Comparison of ENCODE assay signal across 8 mouse cellular contexts in the genomic region with DNA sequence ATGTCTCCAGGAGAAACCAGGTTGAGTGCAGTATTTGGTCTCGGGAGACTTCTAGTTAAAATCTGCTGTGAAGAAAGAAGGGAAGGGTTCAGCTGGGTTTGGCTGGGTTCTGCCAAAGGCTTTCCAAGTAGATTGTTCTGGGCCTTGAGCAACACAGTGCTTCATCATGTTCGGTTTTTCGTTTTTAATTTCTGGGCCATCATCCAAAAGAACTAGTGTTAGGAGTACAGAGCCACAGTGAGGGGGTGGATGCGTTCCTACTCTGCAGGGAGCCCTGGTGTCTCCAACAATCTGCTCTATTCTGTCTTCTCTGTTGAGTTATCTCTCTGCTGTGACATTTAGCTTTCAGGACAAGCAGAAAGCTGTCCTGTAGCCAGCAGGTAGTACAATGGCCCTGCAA. TPM values are rescaled to one million over a fixed set of nuclear protein-coding genes. Genes with fewer than 3 reads are reported as not detected.
DNase-seq lines count a peak whose midpoint lies in the region; ATAC-seq lines count a peak whose summit lies in the region.
"Had no signal": no experiment of that assay in that cellular context is flagged by ENCODE, and none has a peak within 500 bp of the region (broad histone marks: within the 10 kb centered on the region; RNA-seq: fewer than 3 reads in every experiment).

No protein-coding gene starts in this region.

- no peak overlapping the region for H3K4me2 ChIP-seq in kidney, embryonic 14.5 days (replicated peaks; ENCODE audit: low read depth, low read length)
- H3K4me2 ChIP-seq: midbrain, embryonic 12.5 days had no signal

- H3K36me3 ChIP-seq in kidney, embryonic 14.5 days (ENCODE audit: control insufficient read depth, insufficient read depth, low read length), result peaks cover 50% of the 10 kb centered on the region

- no peak overlapping the region for H3K4me3 ChIP-seq in kidney, embryonic 14.5 days (ENCODE audit: low read length)
- H3K4me3 ChIP-seq: midbrain, embryonic 12.5 days had no signal

- DNase-seq in right cerebral cortex, adult 2 months (ENCODE audit: low spot score in 2 of 2), result peak; percentile 58 to 68
- DNase-seq in right cerebral cortex, postnatal 14 days, result no peak
- peak; percentile 19 to 45 for DNase-seq in cerebellum, postnatal 14 days
- peak; percentile 64 to 79 for DNase-seq in layer of hippocampus, adult 8-10 months (ENCODE audit: low spot score in 2 of 2)
- DNase-seq in telencephalon, adult 2 months (ENCODE audit: low read depth, low spot score), result peak; percentile 88
- no peak for DNase-seq in neural tube, embryonic 10.5 days (ENCODE audit: extremely low spot score, low spot score)

- 86% methylated on average over 4 of the region's 4 CpGs for WGBS in kidney, embryonic 14.5 days

- no peak for ATAC-seq in kidney, embryonic 14.5 days (ENCODE audit: low FRiP score, low TSS enrichment)

- no peaks in the 10 kb centered on the region for H3K9me3 ChIP-seq in kidney, embryonic 14.5 days (ENCODE audit: control insufficient read depth, low read length)
- H3K9me3 ChIP-seq: midbrain, embryonic 12.5 days had no signal

- no peaks in the 10 kb centered on the region for H3K27me3 ChIP-seq in kidney, embryonic 14.5 days (ENCODE audit: control insufficient read depth, insufficient read depth, low read length)
- H3K27me3 ChIP-seq: midbrain, embryonic 12.5 days had no signal

- no peaks in the 10 kb centered on the region for H3K4me1 ChIP-seq in kidney, embryonic 14.5 days (ENCODE audit: control insufficient read depth, insufficient read depth, low read length)

- no peak overlapping the region for H3K9ac ChIP-seq in kidney, embryonic 14.5 days (ENCODE audit: low read depth, low read length)
- H3K9ac ChIP-seq: midbrain, embryonic 12.5 days had no signal

- H3K27ac ChIP-seq in kidney, embryonic 14.5 days (ENCODE audit: low read depth, low read length), result no peak overlapping the region
- H3K27ac ChIP-seq: midbrain, embryonic 12.5 days had no signal

RNA-seq across cellular contexts. Expression of a gene that starts 4.0 kb away (rescaled TPM):
- 10 to 100 TPM; 56.0 to 81.9 (median 69.0) TPM for total RNA-seq in layer of hippocampus, adult 8-10 months (2022)
- polyA plus RNA-seq in kidney, embryonic 14.5 days (2014; fragmentation: Nextera tagmentation; extraction: Ambion mirVana), result 33.6 and 33.7 TPM in 2 replicates

RNA-seq across cellular contexts. Expression of a gene that starts 30.3 kb away (rescaled TPM):
- total RNA-seq in layer of hippocampus, adult 8-10 months (2022), result 10 to 100 TPM; 14.8 to 17.9 (median 16.2) TPM
- polyA plus RNA-seq in kidney, embryonic 14.5 days (2014; fragmentation: Nextera tagmentation; extraction: Ambion mirVana), result 12.8 and 13.1 TPM in 2 replicates

Comparison
In these comparisons a context has a peak if more than half of its experiments do, and no peak if none do; other contexts are left out.
1. DNase-seq: peak in right cerebral cortex, adult 2 months (2 of 2), cerebellum, postnatal 14 days (2 of 2), layer of hippocampus, adult 8-10 months (2 of 2) and telencephalon, adult 2 months (single experiment); none in right cerebral cortex, postnatal 14 days (single experiment) and neural tube, embryonic 10.5 days (single experiment).